Mouse (Mus musculus) lung, postnatal 0 days (tissue): ENCODE data around the gene Urb1. TPM values are rescaled to one million over a fixed set of nuclear protein-coding genes. Genes with fewer than 3 reads are reported as not detected.

ENCODE experiments used
- ATAC-seq: fragments of 200-750 bp; cut with Nextera tagmentation; 2 replicates; pipeline ENCODE4 v1.8.0; 2017; ENCODE audit warnings: moderate library complexity
- DNase-seq: peaks from one replicate; pipeline ENCODE4 v3.0.0-alpha.2; 2016; ENCODE audit warnings: low spot score
- H3K27ac ChIP-seq: fragments of 300-500 bp; sonication (generic); 2 replicates; pipeline ENCODE4 v1.5.1; 2014; ENCODE audit warnings: antibody characterized with exemption, mild to moderate bottlenecking, low read length, mixed read lengths
- H3K27me3 ChIP-seq: fragments of 300-500 bp; sonication (generic); replicated peaks from 2 replicates; pipeline ENCODE4 v1.6.1; 2014; ENCODE audit warnings: low read length, mixed read lengths; ENCODE audit not compliant: insufficient read depth
- H3K36me3 ChIP-seq: fragments of 300-500 bp; sonication (generic); 2 replicates; pipeline ENCODE4 v1.6.1; 2014; ENCODE audit warnings: low read length, mixed read lengths; ENCODE audit not compliant: insufficient read depth
- H3K4me1 ChIP-seq: fragments of 300-500 bp; sonication (generic); 2 replicates; pipeline ENCODE4 v1.6.1; 2014; ENCODE audit warnings: antibody characterized with exemption, low read depth, low read length, mixed read lengths; ENCODE audit not compliant: insufficient read depth
- H3K4me2 ChIP-seq: fragments of 300-500 bp; sonication (generic); replicated peaks from 2 replicates; pipeline ENCODE4 v1.6.1; 2014; ENCODE audit warnings: low read depth, mild to moderate bottlenecking, low read length, moderate library complexity, mixed read lengths
- H3K4me3 ChIP-seq: fragments of 300-500 bp; sonication (generic); 2 replicates; pipeline ENCODE4 v1.5.1; 2014; ENCODE audit warnings: low read depth, low read length
- H3K9ac ChIP-seq: fragments of 300-500 bp; sonication (generic); replicated peaks from 2 replicates; pipeline ENCODE4 v1.6.1; 2014; ENCODE audit warnings: low read depth, mild to moderate bottlenecking
- H3K9me3 ChIP-seq: fragments of 300-500 bp; sonication (generic); 2 replicates; pipeline ENCODE4 v1.6.1; 2016; ENCODE audit warnings: low read length, mixed read lengths
- CTCF ChIP-seq: IDR thresholded peaks from 2 replicates; pipeline ENCODE4 v1.5.1; 2016; ENCODE audit warnings: antibody characterized with exemption, mild to moderate bottlenecking
- EP300 ChIP-seq: IDR thresholded peaks from 2 replicates; pipeline ENCODE4 v1.6.1; 2016; ENCODE audit warnings: antibody characterized with exemption, mild to moderate bottlenecking, control low read depth
- WGBS: fragments of 180-500 bp; shearing (Covaris S2); extraction: QIAGEN DNeasy Blood & Tissue Kit; methylation state at CpG from one replicate; pipeline ENCODE4 v1.1.7; 2014; 5-methylcytosine and 5-hydroxymethylcytosine counted together
- polyA plus RNA-seq: library from polyadenylated mRNA; unstranded; fragments of >200 nt; fragmentation: Nextera tagmentation; extraction: Ambion mirVana; gene quantifications from 2 replicates; pipeline ENCODE4 v1.2.1, GENCODE M21; 2015

Gene Urb1
- polyA plus RNA-seq, 1 experiment from 2014 or later = 2.7 TPM

- Histone ChIP-seq H3K9ac (no peak overlapping the region), H3K9me3 (no peaks in the 10 kb centered on the region), H3K27me3 (no peaks in the 10 kb centered on the region), H3K27ac (no peak overlapping the region), H3K36me3 (no peaks in the 10 kb centered on the region), H3K4me1 (peaks cover 5% of the 10 kb centered on the region; the same call in 1 of the 2 replicates), H3K4me2 (peak overlapping the region; percentile 96), H3K4me3 (peak overlapping the region; percentile 58; the same call in 1 of the 2 replicates)
- WGBS = 29% methylated on average over 6 of the region's 6 CpGs
- peak; percentile 33 for DNase-seq
- TF ChIP-seq EP300 (no peak), CTCF (no peak)
- no peak for ATAC-seq
Measured at GRCm38 (mm10) chr16:90832495-90832894, 22.3 kb upstream of the Urb1 start.

GRCm38 (mm10) chr16:90831676-90832075, 21.5 kb upstream of the Urb1 start:
- TF ChIP-seq CTCF (no peak), EP300 (no peak)
- DNase-seq = peak; percentile 34
- H3K36me3 ChIP-seq = no peaks in the 10 kb centered on the region
- WGBS = 20% methylated on average over 15 of the region's 15 CpGs
- H3K4me3 ChIP-seq = peak overlapping the region; percentile 58
- peak overlapping the region; percentile 58 for H3K9ac ChIP-seq
- H3K9me3 ChIP-seq = no peaks in the 10 kb centered on the region
- H3K4me1 ChIP-seq = peaks cover 5% of the 10 kb centered on the region; the same call in 1 of the 2 replicates
- no peaks in the 10 kb centered on the region for H3K27me3 ChIP-seq
- no peak for ATAC-seq
- peak overlapping the region; percentile 96 for H3K4me2 ChIP-seq
- H3K27ac ChIP-seq = peak overlapping the region; percentile 85; the same call in 1 of the 2 replicates

GRCm38 (mm10) chr16:90830686-90831439, 20.6 kb upstream of the Urb1 start:
- Histone ChIP-seq H3K27ac (peak overlapping the region; percentile 85), H3K4me3 (peak overlapping the region; percentile 58), H3K36me3 (no peaks in the 10 kb centered on the region), H3K4me1 (peaks cover 5% of the 10 kb centered on the region; the same call in 1 of the 2 replicates), H3K9ac (peak overlapping the region; percentile 58), H3K9me3 (no peaks in the 10 kb centered on the region), H3K27me3 (no peaks in the 10 kb centered on the region), H3K4me2 (peak overlapping the region; percentile 96)
- WGBS = 2% methylated on average over 61 of the region's 67 CpGs
- peak; percentile 92 for DNase-seq
- ATAC-seq = peak; percentile 89
- TF ChIP-seq EP300 (no peak), CTCF (peak; percentile 15; the same call in 1 of the 2 replicates)

- Histone ChIP-seq H3K36me3 (no peaks in the 10 kb centered on the region), H3K4me2 (peak overlapping the region; percentile 96), H3K27me3 (no peaks in the 10 kb centered on the region), H3K9me3 (no peaks in the 10 kb centered on the region), H3K4me1 (peaks cover 5% of the 10 kb centered on the region; the same call in 1 of the 2 replicates), H3K9ac (peak overlapping the region; percentile 58), H3K27ac (peak overlapping the region; percentile 85), H3K4me3 (peak overlapping the region; percentile 58)
- ATAC-seq = peak; percentile 90
- peak; percentile 97 for DNase-seq
- WGBS = under 1% methylated on average over 42 of the region's 45 CpGs
- peak; percentile 67 for TF ChIP-seq CTCF
- TF ChIP-seq EP300 = peak; percentile 67; the same call in 1 of the 2 replicates
Measured at GRCm38 (mm10) chr16:90829894-90830685, 19.9 kb upstream of the Urb1 start.

DNA sequence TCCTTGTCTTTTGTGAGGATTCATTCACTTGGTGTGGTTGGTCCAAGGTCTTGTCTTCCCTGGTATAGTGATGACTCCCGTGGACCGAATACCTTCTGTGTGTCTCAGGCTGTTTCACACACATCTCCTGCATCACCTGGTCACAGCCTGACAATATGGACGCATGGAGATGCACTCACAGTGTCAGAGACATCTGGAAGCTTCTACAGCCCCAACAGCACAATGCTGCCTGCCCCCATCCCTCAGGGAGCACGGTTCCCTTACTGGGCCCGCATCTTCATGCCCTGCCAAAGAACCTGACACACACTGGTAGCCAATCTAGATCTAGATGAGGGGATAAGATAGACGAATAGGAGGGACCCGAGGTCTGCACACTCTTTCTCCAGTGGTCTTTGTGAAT, 18.9 kb upstream of the Urb1 start:
- H3K9ac ChIP-seq = no peak overlapping the region
- H3K9me3 ChIP-seq = no peaks in the 10 kb centered on the region
- DNase-seq (no peak), ATAC-seq (no peak)
- no peak overlapping the region for H3K4me3 ChIP-seq
- WGBS = 79% methylated on average over 7 of the region's 7 CpGs
- H3K27ac ChIP-seq = no peak overlapping the region
- H3K36me3 ChIP-seq = no peaks in the 10 kb centered on the region
- peaks cover 5% of the 10 kb centered on the region; the same call in 1 of the 2 replicates for H3K4me1 ChIP-seq
- H3K27me3 ChIP-seq = no peaks in the 10 kb centered on the region
- H3K4me2 ChIP-seq = no peak overlapping the region
- TF ChIP-seq CTCF (no peak), EP300 (no peak)

DNA sequence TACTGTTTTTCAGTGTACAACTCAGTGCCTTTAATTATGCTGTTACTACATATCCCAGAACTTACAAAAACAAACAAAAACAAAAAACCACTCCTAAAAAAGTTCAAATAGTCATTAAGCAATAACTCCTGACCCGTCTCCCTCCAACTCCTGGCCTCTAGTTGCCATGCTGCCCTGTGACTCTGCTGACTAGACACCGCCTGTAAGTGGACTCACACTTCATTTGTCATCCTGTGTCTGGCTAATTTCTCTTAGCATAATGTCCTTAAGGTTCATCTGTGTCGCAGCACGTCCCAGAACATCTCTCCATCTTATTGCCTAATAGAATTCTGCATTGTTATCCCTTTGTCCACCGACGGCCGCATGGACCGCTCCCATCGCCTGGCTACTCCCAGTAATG, 17.3 kb upstream of the Urb1 start:
- H3K4me3 ChIP-seq = no peak overlapping the region
- no peaks in the 10 kb centered on the region for H3K9me3 ChIP-seq
- H3K27ac ChIP-seq = no peak overlapping the region
- TF ChIP-seq CTCF (no peak), EP300 (peak; percentile 51)
- peaks cover 7% of the 10 kb centered on the region; the same call in 1 of the 2 replicates for H3K4me1 ChIP-seq
- no peak overlapping the region for H3K4me2 ChIP-seq
- no peaks in the 10 kb centered on the region for H3K36me3 ChIP-seq
- no peak overlapping the region for H3K9ac ChIP-seq
- DNase-seq (peak; percentile 75), ATAC-seq (peak; percentile 9; the same call in 1 of the 2 replicates)
- WGBS = 64% methylated on average over 9 of the region's 9 CpGs
- no peaks in the 10 kb centered on the region for H3K27me3 ChIP-seq
